Mouse (Mus musculus): ENCODE measurements around the gene Gm21854.
"Not testable (repeated sequence)": the region's sequence is repeated elsewhere in the genome, so short reads cannot be mapped to it uniquely, and the experiment has no call there.

GRCm38 (mm10) chrY:5656686-5657085 lies at the start of gene Gm21854:
- TF ChIP-seq CTCF (IDR thresholded peaks at IDR 0.05; ENCODE audit: borderline replicate concordance, control insufficient read depth, extremely low read depth, insufficient read depth, low read length, poor library complexity); POLR2A (IDR thresholded peaks at IDR 0.05; ENCODE audit: control insufficient read depth, extremely low read depth, insufficient read depth, low read length, poor library complexity): not testable (repeated sequence)
